Mouse (Mus musculus) thymus, postnatal 0 days (tissue): ENCODE measurements at regions not wholly inside any gene's neighbourhood (a gene's known extent, or its start where the extent isn't known, plus 50 kb on each side); places are given as distances from the start of the nearest gene placed in this dataset.

Experiments
- DNase-seq: peaks from one replicate; pipeline ENCODE4 v3.0.0-alpha.2; 2015; ENCODE audit warnings: low spot score

DNA sequence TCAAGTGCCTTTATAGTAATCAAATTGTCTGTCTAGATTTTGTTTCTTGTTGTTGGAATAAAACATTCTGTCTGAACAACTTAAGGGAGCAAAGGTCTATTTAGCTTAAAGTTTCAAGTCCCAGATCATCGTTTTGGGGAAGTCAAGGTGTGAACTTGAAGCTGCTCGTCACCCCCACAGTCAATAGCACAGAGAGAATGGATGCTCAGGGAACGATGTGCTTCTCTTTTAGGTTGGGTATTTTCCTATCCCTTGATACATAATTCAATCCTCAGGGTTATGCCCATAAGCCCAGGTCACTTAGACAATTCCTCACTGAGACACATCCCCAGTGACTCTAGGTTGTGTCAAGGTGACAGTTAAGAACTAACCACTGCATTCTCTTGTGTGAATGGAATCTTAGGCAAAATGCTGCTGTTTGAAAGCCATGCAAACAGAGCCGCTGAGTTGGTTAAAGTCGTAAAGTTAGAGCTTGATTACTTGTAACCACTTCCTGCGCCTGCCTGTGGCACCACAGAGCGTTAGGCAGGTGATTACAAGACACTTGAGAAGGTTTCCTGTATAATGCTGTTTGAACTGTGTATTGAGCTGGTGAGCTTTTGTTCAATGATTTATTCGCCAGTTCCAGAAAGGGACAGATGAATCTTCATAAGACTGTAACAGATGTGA, 170.2 kb downstream of the Btg1 start:
- peak; percentile 89 for DNase-seq

DNA sequence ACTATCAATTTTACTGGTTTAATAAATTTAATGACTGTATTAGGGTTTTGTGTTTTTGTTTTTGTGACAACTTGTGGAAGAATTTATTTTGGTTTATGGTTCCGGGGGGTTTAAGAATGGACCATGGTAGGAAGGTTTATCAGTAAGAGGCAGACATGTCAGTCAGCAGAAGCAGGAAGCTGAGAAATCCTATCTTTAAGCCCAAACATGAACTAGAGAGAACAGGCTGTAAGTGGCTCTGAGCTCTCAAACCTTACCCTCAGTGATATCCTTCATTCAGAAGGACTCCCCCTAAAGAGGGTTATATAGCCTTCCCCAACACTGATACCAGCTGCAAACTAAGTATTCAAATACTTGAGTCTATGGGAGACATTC, 170.8 kb downstream of the Btg1 start:
- peak; percentile 34 for DNase-seq

DNA sequence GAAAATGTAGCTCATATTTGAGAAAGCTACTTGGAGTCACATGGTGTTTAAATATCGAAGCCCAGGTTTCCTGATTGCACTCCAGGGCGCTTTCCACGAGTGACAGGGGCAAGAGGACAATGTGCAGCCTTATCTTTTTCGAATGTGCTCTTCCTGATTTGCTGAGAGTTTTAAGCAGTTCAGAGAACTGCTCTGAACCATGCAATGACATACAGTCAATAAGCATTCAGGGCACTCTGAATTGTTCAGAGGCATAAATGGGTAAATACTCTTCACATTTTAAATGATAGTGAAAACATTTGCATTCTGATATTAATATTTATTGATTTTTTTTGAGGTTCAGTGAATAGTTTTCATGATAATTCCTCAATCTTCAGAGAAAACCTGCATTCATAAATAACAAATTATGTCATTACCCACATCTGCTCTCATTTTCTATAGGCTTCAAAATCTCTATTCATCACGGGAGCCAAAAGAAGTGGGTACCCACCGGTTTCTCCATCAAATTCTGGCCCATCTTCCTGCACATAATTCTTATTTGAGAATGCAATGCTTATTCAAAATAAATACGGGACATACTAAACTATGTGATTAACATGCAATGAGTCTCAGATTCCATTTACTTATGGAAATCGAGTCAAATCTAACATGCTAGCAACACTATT, 171.7 kb downstream of the Btg1 start:
- no peak for DNase-seq

DNA sequence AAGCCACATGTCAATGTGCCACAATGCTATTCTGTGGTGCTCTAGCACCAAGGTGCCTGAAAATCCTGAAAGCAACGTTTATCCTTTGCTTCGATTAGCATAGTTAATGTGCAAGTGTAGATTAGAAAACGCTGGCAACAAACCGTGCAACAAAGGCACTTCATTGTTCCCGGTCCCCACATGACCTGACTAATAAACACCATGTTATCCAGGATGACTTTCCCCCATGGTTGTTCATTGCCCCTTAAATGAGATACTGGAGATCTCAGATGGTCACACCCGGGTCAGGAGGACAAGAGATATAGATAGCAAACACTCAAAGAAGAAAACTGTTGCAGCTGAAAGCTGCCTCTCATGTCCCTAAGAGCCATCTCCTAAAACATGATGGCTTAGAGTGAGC, 180.3 kb downstream of the Btg1 start:
- DNase-seq, result no peak

DNA sequence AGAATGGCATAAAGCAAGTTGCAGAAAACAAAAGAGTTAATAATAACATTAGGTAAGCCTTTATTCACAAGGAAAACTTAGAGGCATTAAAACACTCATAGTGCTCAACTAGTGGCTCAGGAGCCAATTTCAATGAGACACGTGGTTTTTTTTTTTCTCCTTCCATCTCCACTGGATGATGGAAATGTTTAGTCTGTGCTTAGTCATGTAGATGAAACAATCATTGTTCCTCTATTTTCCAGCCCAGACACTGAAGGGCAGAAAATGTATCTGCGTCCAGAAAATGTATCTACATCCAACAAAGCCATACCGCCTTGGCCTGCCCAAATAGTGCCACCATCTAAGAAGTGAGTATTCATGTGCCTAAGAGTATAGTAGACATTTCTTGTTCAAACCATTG, 184.0 kb downstream of the Btg1 start:
- no peak for DNase-seq

DNA sequence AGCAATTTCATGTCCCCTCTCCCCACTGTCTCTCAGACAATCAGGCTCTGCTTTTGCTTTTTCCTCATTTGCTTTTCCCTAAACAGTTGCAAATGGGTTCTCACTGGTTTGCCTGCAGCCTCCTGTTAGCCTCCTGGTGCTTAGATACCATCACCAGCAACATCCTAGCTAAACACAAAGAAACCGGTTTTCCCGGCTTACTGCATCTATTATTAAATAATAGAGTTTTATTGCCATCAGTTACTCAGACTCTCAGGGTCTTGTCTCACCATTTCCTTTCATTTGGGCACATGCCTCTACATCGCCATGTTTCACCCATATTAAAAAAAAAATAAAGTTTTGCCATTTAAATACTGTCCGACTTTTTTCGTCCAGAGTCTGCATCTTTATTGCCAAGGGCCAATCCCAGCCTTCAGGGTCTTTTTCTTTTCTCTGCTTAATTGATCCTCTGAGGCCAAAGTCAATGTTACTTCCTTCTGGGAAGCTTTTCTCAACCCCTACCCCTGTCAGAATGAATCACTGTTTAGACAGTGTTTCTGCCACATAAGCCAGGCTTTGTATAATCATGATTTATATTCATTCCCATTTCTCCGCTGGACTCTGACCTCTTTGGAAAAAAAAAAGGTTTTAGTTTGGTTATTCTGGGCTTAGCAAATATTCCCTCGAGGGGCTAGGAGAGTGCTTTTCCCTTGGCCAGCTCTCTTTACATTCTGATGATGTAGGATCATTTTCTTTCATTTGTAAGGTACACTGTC, 187.4 kb downstream of the Btg1 start:
- no peak for DNase-seq

DNA sequence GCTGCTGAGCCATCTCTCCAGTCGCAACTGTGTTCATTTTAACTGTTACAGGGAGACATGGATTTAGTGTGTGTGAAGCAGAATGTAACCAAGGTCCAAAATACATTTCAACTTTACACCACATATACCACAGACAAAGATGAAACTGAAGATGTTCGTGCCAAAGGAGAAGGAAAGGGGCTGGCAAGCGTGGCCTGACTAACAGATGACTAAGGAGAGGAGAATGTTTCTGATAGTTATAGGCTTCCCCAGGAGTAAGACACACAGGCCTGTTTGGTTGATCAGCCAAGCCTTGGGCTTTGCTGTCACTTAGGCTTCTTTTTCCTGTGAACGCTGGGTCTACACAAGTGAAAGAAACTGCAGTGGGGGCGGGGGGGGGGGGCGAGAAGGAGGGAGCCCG, 189.8 kb downstream of the Btg1 start:
- DNase-seq, result no peak

DNA sequence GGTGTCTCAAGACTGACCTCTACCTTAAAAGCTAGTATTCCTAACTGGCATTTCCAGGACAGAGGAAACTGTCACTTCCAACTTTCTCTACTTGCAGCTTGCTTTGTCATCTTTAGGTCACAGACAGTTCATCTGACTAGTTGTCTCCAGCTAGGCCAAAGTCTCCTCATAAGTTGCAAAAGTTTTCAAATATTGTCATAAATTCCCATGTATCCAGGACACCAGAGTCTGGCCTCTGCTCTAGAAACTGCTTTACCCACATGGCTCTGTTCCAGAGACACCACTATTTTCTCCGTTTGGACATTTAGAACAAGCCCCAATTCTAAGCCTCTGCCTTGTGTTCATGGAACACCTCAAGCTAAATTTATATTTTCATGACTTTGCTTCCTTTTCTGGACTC, 205.0 kb downstream of the Btg1 start:
- DNase-seq, result no peak

DNA sequence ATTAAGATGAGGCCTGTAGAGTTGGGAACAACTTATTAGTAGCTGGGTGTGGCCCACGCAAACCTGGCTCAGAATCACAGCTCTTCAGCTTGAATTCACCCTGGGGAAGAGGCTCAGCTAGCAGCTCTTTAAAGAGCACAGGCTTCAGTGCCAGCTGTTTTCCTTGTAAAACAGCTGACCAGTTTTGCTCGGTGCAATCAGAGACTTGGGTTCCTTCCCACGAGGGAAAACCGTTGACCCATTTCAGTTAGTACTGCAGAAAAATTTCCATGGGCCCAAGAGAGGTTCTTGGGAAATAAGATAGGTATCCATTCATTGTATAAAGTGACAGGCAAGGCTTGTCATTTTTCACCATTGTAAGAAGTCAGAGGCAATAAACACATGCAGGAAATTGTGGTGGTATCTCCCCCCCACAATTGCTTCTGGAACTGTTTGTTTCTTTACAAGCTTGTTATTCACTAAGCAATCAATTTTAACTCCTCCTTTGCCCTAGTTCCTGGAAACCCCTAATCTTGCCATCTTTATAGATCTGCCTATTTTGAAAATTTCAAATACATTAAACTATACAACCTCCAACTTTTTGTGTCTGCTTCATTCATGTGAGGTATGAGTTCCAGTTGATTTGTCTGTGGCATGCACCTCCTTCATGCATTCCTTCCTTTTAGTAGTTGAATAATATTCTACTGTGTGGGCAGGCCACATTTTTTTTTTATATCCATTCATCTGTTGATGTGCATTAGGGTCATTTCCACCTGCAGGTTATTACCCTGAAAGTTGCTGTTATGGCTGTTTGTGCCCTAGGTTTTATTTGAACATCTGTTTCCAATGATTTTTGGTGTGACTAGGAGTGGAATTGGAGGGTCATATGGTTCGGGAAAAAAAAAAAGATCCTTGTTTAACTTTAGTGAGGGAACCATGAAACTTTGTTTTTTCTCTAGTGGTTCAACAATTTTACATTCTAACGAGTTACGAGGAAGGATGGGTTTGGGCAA, 205.8 kb downstream of the Btg1 start:
- DNase-seq, result peak; percentile 44

DNA sequence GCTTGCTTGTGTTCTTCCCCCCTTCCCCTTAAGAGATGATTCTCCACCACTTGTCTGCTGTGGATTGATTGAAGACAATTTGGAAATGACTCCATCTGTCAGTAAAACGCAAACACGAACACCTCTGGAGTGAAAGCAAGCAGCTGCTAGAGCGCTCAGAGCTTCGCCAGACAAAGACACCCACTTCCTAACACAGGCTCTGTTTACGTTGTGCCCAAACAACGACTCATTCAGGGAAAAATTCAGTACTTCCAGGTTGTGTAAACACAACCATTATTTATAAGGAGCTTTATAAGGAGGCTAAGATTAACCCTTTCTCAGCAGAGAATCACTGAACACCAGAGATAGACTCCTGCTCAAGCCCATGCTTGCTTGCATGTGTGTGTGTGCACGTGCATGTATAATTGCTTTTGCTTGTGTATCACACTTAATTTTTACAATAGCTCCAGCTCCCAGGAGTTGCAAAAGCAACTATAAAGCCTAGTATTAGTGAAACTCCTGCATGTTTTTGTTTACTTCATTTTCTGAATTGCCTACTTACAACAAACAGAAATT, 209.5 kb downstream of the Btg1 start:
- peak; percentile 13 for DNase-seq

DNA sequence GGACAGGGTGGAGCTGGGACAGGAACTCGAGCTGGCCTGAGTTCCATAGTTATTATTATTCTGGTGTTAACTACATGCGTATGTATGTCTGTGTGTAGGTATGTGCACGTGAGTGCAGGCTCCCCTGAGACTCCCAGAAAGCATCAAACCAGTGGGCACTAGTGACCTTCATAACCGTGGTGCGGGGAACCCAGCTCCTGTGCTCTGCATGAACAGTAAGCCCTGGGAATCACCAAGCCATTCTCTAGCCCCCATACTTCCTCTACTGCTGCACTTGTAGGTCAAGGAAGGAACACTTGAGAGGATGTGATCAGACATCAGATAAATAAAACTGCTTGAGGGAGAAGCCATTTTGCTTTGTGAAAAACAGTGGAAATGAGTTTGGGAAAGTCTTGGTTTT, 211.2 kb downstream of the Btg1 start:
- DNase-seq, result no peak

DNA sequence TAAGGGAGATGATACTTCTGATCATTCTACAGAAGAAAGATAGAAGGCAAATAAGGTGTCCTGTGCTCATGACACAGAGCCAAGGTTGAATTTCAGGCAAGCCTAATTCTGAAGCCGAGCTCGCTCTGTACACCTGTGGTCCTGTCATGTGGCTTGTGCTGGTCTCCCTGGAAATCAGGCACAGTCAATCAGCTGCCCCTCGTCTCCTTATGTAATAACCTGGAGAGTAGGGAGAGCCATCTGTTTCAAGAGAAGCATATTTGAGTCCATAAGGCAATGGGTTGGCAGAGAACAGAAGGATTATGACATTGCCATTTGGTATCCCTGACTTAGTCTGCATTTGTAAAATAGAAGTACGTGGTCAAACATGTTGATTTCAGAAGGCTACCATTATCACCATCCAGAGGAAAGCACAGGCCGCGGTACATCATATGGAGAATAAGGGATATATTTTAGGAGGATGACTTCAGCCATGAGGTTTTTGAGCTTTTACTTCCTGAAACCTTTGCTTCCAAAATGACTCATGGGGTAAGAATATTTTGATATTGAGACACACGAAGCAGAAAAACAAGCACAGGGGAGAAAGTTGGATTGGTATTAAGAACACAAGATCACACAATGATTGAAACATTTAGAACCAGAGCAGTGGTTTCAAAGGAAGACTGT, 211.9 kb downstream of the Btg1 start:
- no peak for DNase-seq

DNA sequence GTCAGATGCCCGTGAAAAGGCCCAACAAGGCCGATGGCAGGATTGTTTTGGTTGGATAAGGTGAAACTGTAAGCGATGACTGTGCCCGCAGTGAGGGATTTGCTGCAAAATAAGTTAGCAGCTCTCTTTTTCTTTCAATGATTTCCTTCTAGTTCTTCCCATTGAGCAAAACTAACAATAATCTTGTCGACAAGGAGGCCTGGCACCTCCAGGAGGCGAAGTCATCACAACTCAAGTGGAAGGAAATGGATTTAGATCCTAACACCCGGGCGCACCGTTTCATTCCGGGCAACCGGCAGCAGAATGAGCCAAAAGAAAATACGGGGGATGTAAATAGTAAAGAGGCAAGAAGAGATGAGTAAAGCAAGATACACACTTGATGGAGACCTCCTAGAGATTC, 214.3 kb downstream of the Btg1 start:
- DNase-seq, result no peak

DNA sequence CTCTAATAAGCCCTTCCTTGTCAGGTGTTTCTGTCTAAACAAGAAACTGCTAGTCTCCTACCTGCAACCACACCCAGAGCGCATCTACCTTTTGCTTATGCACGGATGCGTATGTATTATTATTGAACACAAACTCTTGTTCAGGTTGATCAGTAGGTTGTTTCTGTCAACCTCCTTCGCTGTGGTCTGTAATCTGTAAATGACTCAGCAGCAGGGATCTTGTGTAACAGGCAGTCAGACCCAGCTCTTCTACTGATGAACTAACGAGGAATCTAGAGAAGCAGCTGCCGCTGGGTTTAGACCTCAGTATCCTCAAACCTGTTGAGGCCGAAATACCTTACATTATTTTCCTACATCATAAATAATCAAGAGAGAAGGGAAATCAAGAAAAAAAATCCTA, 220.4 kb downstream of the Btg1 start:
- no peak for DNase-seq

DNA sequence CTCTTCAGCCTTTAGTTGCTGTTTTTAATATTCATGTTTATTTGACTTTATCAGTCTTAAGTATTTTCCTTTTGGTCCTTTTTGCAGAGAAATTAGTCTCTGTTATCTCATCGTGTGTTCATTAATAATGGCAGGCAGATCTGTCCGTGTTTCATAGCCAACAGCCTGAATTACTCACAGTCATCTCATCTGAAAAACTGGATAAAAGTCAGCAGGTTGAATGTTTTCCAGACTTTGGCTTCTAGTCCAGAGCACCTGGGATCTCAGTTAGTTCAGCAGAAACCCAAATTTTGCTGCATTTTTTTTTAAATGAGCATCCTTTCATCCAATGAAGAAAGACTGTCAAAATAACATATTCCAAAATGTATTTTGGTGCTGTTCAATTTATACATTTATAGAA, 224.3 kb downstream of the Btg1 start:
- no peak for DNase-seq

DNA sequence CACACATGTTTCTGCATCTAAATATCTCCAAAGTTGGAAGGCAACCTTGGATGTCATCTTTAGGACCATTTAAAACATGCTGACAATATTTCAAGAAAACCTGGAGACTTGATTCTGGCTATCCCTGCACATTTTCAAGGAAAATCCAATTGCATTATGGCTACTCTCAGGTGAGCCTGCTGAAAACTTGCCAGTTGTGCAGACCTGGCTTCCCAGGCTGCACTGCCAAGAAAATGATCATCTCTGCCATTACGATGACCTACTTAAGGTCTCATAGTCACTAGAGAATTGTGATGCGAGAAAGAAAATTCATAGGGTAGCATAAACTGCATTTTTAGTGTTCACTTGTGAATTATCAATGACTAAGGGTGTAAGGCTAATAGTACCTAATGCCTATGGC, 225.2 kb downstream of the Btg1 start:
- DNase-seq, result no peak

DNA sequence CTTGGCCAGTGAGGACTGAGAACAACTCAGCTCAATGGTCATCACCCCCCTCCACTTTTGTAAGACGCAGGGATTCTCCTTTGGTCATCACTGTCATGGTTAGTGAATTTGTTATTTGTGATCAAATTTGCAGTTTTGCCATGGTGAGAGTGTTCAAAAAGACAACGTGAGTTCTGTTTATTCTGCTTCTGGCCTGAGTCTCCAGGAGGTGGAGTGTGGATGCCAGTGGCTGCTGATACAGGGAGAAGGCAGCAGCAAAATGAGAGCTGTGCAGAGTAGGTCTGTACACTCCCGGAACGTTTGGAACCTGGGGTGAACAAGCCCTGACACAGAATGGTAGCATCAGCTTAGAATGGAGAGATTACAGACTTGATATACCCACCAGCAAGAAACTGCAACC, 229.1 kb downstream of the Btg1 start:
- DNase-seq, result no peak

DNA sequence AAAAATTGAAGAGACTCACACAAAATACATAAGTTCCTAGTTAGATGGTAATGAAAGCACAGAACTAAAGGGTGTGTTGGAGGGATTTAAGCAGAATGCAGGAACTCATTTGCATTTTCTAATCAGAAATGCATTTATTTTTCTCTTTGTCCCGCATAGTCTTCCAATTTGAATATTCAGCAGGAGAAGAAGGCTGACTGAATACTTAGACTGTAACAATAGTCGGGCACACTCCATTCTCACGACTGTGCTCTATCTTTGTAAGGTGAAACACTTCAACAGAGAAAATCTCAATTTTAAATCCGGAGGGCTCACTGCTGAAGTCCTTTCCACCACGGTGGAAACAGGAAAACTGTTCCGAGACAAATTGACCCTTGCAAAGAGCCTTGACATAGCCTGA, 230.2 kb downstream of the Btg1 start:
- no peak for DNase-seq

DNA sequence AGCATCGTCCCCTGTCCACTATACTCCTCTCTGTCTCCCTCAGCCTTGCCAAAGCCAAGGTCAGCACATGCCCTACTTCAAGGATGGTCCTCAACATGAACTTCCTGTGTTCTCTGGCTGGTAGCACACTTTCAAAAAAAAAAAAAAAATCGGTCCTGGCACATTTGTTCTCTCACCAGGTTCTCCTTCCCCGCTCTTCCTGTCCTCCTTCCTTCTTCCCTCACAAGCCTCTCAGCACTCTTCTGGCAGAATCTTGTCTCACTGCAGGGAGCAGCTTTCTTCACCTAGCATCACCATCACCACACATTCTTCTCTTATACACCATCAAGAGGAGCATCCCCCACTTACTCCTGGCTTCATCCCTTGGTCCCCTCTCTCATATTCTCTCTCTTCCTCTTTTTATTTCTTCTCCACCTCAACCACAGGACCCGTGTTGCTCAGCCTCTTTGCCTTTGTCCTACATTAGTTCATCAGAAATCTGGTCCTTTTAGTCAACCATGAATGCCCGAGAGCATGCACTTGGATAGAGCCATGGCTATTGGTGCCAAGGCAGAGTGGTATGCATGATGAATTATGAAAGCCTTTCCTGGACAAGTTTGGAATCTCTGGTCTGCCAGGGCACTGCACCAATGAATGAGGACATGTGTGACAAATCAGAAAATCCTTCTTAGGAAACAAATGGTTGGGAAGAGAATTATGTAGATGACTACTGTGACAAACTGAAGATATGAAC, 230.8 kb downstream of the Btg1 start:
- no peak for DNase-seq

DNA sequence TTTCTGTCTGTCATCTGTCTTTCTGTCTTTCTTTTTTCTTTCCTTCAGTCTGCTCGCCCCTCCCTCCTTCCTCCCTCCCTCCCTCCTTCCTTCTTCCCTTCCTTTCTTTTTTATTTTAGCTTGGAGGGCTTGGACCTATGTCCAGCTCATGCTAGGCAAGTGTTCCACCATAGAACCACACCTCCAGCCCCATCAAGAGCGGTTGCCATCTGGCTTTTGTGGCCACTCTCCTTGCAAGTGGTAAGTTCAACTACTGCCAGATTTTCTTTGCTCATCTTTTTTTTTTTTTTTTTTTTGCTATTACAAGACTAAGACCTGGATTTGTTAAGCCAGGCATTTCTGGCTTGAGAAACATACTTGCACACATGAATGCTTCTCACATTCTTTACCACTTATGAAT, 231.7 kb downstream of the Btg1 start:
- no peak for DNase-seq
